Mouse (Mus musculus) Patski (cell line): ENCODE results near the gene Crtac1. TPM values are rescaled to one million over a fixed set of nuclear protein-coding genes. Genes with fewer than 3 reads are reported as not detected.

Experiments
- ATAC-seq: fragments of 100-300 bp; one replicate; pipeline ENCODE4 v1.8.0; 2021
- CTCF ChIA-PET: fragments of 350-600 bp; sonication (Branson Sonifier 250); formaldehyde crosslinking; loops from one replicate; lab custom pipeline; 2022; ENCODE audit warnings: inconsistent platforms; lab: Charles Lee
- POLR2A ChIA-PET: fragments of 350-600 bp; sonication (Branson Sonifier 250); formaldehyde crosslinking; loops from one replicate; lab custom pipeline; 2022; ENCODE audit warnings: antibody characterized with exemption, inconsistent platforms; lab: Charles Lee
- DNase-seq: peaks from one replicate; pipeline ENCODE4 v3.0.0-alpha.2; 2011; ENCODE audit warnings: low read depth, low spot score
- H3K27me3 ChIP-seq: fragments of 371-371 bp; one replicate; pipeline ENCODE4 v1.5.1; 2021
- CTCF ChIP-seq: fragments of 100-300 bp; IDR thresholded peaks from one replicate; pipeline ENCODE4 v1.5.1; 2021
- in situ Hi-C: fragments of 300-500 bp; cut with MboI; formaldehyde crosslinking; loops from 3 replicates; pipeline ENCODE4 v1.11.1; 2018; ENCODE audit warnings: low pct_unique_long_range_greater_than_20kb, mixed read lengths
- polyA plus RNA-seq: library from polyadenylated mRNA; unstranded; gene quantifications from one replicate; pipeline ENCODE4 v1.2.3, GENCODE M21; 2021

The Crtac1 gene
- polyA plus RNA-seq, 1 experiment from 2014 or later, result 15.3 TPM

- no peak for ATAC-seq
- no peak for TF ChIP-seq CTCF
- H3K27me3 ChIP-seq, result peaks cover 57% of the 10 kb centered on the region
- POLR2A ChIA-PET, result no interaction called here
- in situ Hi-C loops, result no loop called here
- CTCF ChIA-PET, result interaction anchor here (1.8 kb wide), 1 partner anchor 10 kb away, joined by 6 read pairs; no protein-coding TSS in a partner anchor
- no peak for DNase-seq
Observed at GRCm38 (mm10) chr19:42392094-42392493, 39.5 kb downstream of the Crtac1 start.

DNA sequence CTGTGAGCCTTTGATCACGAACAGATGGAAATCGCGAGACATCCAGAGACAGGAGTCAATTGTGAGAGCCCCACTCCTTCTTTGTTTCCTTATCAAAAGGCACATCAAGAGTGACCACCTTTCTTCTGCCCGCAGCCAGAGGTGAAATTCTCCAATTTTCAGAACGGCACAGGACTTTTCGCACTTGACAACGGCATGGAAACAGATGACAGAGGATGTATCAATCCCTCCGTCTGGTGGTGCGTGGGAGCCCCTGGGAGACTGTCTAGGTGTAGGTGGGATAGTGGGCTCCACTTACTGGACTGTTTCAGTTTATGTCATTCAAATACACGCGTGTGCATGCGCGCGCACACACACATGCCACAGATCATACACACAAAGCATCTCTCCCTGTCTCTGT lies 42.0 kb downstream of the Crtac1 start:
- ATAC-seq (no peak), DNase-seq (no peak)
- ChIA-PET POLR2A (no interaction called here), CTCF (no interaction called here)
- in situ Hi-C loops, result no loop called here
- peaks cover 54% of the 10 kb centered on the region for H3K27me3 ChIP-seq
- TF ChIP-seq CTCF, result no peak

- CTCF ChIA-PET, result interaction anchor here (1.2 kb wide), 1 partner anchor 44 kb away, joined by 4 read pairs; no protein-coding TSS in a partner anchor
- no peak for ATAC-seq
- in situ Hi-C loops, result no loop called here
- DNase-seq, result no peak
- no peak for TF ChIP-seq CTCF
- H3K27me3 ChIP-seq, result peaks cover 67% of the 10 kb centered on the region
- POLR2A ChIA-PET, result interaction anchor here (0.6 kb wide), 1 partner anchor 11 kb away, joined by 3 read pairs; no protein-coding TSS in a partner anchor
Observed at GRCm38 (mm10) chr19:42384981-42385598, 46.5 kb downstream of the Crtac1 start.

GRCm38 (mm10) chr19:42380981-42381373 lies 50.6 kb downstream of the Crtac1 start:
- ChIA-PET POLR2A (no interaction called here), CTCF (interaction anchor here (2.5 kb wide), 1 partner anchor 11 kb away, joined by 6 read pairs; no protein-coding TSS in a partner anchor)
- peaks cover 52% of the 10 kb centered on the region for H3K27me3 ChIP-seq
- no peak for TF ChIP-seq CTCF
- ATAC-seq (no peak), DNase-seq (no peak)
- in situ Hi-C loops, result no loop called here

DNA sequence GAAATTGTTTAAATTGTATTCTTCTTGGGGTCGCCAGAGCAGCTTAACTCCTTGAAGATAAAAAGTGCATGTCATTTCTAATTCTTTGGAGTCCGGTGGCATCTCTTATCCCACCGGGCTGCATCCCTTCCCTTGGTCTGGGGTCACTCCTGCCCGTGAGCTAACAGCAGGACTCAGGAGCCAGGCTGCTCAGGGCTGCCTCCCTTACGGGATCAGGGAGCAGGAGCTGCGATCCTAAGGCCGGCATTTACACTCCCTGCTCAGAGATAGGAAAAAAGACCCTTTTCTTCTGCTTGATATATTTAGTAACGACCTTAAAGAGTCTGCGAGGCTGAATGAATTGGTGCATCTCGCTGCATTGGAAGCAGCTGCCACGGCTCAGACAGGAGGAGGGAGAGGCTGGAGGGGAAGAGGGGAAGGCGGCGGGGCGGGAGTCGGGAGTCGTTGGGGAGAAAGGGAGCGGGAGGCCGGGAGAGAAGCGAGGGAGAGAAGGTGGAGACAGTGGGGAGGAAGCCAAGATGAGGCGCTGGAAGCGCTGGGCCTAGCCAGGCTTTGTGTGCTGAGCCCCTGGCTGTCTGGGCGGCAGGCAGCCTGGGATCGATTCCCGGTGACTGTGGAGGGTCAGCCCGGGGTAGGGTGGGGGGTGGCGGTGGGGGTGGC lies 51.1 kb downstream of the Crtac1 start:
- POLR2A ChIA-PET, result no interaction called here
- no peak for ATAC-seq
- no peak for TF ChIP-seq CTCF
- H3K27me3 ChIP-seq, result peaks cover 56% of the 10 kb centered on the region
- in situ Hi-C loops, result no loop called here
- CTCF ChIA-PET, result interaction anchor here (2.5 kb wide), 1 partner anchor 11 kb away, joined by 6 read pairs; no protein-coding TSS in a partner anchor
- DNase-seq, result no peak

DNA sequence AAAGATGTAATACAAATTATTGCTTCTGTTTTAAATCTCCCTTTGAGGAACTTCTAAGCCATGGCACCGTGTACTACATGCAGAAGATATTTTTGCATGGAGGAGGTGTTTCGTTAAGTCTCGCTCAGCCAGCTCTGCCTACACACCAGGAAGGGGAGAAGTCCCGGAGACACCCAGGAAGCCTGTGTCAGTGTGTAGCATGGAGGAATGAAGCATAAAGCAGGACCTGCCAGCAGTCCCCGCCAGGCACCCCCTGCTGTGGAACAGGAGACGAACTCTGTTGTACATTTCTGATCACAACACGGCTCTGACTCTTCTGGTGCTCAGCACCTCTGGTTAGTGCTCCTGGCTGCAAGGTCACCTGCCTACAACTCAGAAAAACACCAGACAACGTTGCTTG lies 51.8 kb downstream of the Crtac1 start:
- peaks cover 58% of the 10 kb centered on the region for H3K27me3 ChIP-seq
- TF ChIP-seq CTCF, result no peak
- ChIA-PET POLR2A (interaction anchor here (0.6 kb wide), 1 partner anchor 1017 kb away, joined by 5 read pairs; no protein-coding TSS in a partner anchor), CTCF (no interaction called here)
- ATAC-seq, result no peak
- DNase-seq, result no peak
- in situ Hi-C loops, result no loop called here

DNA sequence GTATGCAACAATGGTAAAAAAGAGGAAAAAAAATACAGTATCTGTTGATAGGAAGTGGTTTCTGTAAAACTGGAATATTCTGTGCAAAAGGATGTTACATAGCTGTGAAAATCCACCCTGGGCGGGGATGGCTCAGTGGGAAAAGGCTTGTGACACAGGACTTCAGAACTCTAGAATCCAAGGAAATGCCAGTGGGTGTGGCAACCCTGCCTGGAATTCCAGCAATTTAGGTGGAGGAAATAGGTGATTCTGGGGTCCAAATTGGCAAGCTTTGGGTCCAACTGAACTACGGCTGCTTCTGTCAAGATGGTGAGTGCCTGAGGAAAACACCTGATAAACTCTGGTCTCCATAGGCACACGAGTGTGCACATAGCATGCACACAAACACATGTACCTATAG lies 54.4 kb downstream of the Crtac1 start:
- no peak for DNase-seq
- in situ Hi-C loops, result no loop called here
- POLR2A ChIA-PET, result no interaction called here
- CTCF ChIA-PET, result interaction anchor here (1.0 kb wide), 1 partner anchor 11 kb away, joined by 3 read pairs; no protein-coding TSS in a partner anchor
- TF ChIP-seq CTCF, result no peak
- no peak for ATAC-seq
- H3K27me3 ChIP-seq, result peaks cover 49% of the 10 kb centered on the region

GRCm38 (mm10) chr19:42363551-42363950 lies 68.0 kb downstream of the Crtac1 start:
- no peak for TF ChIP-seq CTCF
- H3K27me3 ChIP-seq, result peaks cover 59% of the 10 kb centered on the region
- DNase-seq (no peak), ATAC-seq (no peak)
- CTCF ChIA-PET, result no interaction called here
- POLR2A ChIA-PET, result no interaction called here
- in situ Hi-C loops, result no loop called here

DNA sequence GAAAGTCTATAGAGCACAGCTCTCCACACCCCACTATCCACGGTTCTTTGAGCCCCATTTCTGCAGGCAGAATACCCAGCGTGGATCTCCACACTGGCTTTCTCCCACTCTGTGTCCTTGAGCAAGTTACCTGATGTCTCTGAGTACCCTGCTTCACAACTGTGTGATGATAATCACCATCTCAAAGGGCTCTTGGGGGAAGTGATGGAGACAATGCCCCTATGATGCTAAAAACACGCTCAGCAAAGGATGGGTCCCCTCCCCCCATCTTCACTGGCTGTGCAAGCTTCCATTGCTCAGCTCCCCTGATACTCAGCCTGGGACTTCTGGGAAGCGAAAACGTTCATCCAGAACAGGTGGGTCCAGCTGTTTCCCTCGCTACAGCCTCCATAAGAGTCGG lies 73.2 kb downstream of the Crtac1 start:
- no peak for TF ChIP-seq CTCF
- no peak for ATAC-seq
- in situ Hi-C loops, result no loop called here
- ChIA-PET POLR2A (interaction anchor here (0.6 kb wide), 1 partner anchor 13 kb away, joined by 3 read pairs; no protein-coding TSS in a partner anchor), CTCF (interaction anchor here (1.2 to 1.6 kb wide), 2 partner anchors 14 to 36 kb away, joined by 3 read pairs; no protein-coding TSS in a partner anchor)
- H3K27me3 ChIP-seq, result peaks cover 67% of the 10 kb centered on the region
- no peak for DNase-seq

GRCm38 (mm10) chr19:42356854-42357253 lies 74.7 kb downstream of the Crtac1 start:
- CTCF ChIA-PET, result interaction anchor here (1.2 kb wide), 1 partner anchor 10 kb away, joined by 3 read pairs; no protein-coding TSS in a partner anchor
- no peak for ATAC-seq
- no peak for DNase-seq
- H3K27me3 ChIP-seq, result peaks cover 64% of the 10 kb centered on the region
- TF ChIP-seq CTCF, result no peak
- POLR2A ChIA-PET, result no interaction called here
- in situ Hi-C loops, result no loop called here

GRCm38 (mm10) chr19:42355476-42355875 lies 76.1 kb downstream of the Crtac1 start:
- DNase-seq (no peak), ATAC-seq (no peak)
- no peak for TF ChIP-seq CTCF
- ChIA-PET CTCF (interaction anchor here (1.6 kb wide), 1 partner anchor 23 kb away, joined by 4 read pairs; no protein-coding TSS in a partner anchor), POLR2A (no interaction called here)
- peaks cover 54% of the 10 kb centered on the region for H3K27me3 ChIP-seq
- in situ Hi-C loops, result no loop called here
